Mouse (Mus musculus): ENCODE measurements around the gene Rims4. TPM values are rescaled to one million over a fixed set of nuclear protein-coding genes. Genes with fewer than 3 reads are reported as not detected.

Gene Rims4
- 1.0 and 1.6 TPM in 2 replicates for polyA plus RNA-seq (2015; fragmentation: Nextera tagmentation; extraction: Ambion mirVana)

DNA sequence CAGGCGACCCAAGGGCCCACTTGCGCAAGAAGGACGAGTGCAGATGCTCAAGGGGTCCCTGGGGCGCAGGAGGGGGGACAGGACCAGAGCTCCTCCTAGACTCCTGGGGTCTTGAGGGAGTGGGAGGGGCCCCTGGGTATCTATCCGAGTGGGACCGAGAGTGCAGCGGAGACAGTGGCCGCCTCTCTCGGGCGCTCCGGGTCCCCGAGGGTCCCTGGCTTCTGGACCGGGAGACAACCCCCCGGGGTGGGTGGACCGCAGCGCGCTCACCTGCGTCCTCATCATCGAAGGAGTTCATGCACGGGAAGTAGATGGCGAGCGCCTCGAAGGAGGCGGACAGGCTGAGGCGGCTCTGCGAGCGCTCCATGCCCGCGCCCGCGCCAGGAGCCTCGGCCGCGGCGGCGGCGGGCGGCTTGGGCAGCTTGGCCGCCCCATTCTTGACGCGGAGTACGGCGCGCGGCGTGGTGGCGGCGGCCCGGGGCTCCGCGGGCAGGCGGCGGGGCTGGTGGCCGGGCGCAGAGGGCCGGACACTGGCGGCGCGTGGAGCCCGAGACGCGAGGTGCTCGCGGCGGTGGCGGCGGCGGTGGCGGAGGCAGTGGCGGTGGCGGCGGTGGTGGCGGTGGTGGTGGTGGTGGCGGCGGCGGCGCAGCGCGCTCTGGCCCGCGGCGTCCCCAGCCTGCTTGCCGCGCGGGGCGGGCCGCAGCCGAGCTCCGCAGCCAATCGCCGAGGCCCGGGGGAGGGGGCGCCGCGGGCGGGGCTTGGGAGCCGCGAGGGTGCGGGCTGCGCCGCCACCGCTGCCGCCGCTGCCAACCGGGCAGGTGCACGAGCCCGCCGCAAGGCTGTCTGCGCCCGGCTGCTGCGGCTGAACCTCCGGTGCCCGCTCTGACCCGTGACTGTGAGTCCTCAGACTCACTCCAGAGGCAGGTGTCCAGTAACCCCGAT, at the start of gene Rims4:
Gene Rims4, minus strand, starts transcription at position 367 of the 942 bp plus-strand sequence.
- Histone ChIP-seq H3K4me2 (peak within 1 kb of the TSS; percentile 85), H3K9me3 (replicated peaks) (no peaks in the 10 kb centered on the region), H3K4me3 (replicated peaks) (peak within 1 kb of the TSS; percentile 50), H3K9ac (peak within 1 kb of the TSS; percentile 26), H3K27ac (no peak within 1 kb of the TSS), H3K36me3 (no peaks in the 10 kb centered on the region), H3K27me3 (peaks cover 88% of the 10 kb centered on the region), H3K4me1 (peaks cover 17% of the 10 kb centered on the region)
- peak; percentile 86 for ATAC-seq (replicated peaks; ENCODE audit: low FRiP score)
- WGBS, result 1% methylated on average over 115 of the region's 115 CpGs

GRCm38 (mm10) chr2:163965706-163966105, 47.2 kb upstream of the Rims4 start:
- H3K9ac ChIP-seq, result no peak overlapping the region
- no peak for ATAC-seq (replicated peaks; ENCODE audit: low FRiP score)
- H3K9me3 ChIP-seq (replicated peaks), result no peaks in the 10 kb centered on the region
- no peak overlapping the region for H3K27ac ChIP-seq
- H3K4me3 ChIP-seq (replicated peaks), result no peak overlapping the region
- 69% methylated on average over 7 of the region's 7 CpGs for WGBS
- H3K27me3 ChIP-seq, result no peaks in the 10 kb centered on the region
- H3K4me1 ChIP-seq, result peaks cover 5% of the 10 kb centered on the region
- H3K4me2 ChIP-seq, result no peak overlapping the region
- H3K36me3 ChIP-seq, result no peaks in the 10 kb centered on the region

DNA sequence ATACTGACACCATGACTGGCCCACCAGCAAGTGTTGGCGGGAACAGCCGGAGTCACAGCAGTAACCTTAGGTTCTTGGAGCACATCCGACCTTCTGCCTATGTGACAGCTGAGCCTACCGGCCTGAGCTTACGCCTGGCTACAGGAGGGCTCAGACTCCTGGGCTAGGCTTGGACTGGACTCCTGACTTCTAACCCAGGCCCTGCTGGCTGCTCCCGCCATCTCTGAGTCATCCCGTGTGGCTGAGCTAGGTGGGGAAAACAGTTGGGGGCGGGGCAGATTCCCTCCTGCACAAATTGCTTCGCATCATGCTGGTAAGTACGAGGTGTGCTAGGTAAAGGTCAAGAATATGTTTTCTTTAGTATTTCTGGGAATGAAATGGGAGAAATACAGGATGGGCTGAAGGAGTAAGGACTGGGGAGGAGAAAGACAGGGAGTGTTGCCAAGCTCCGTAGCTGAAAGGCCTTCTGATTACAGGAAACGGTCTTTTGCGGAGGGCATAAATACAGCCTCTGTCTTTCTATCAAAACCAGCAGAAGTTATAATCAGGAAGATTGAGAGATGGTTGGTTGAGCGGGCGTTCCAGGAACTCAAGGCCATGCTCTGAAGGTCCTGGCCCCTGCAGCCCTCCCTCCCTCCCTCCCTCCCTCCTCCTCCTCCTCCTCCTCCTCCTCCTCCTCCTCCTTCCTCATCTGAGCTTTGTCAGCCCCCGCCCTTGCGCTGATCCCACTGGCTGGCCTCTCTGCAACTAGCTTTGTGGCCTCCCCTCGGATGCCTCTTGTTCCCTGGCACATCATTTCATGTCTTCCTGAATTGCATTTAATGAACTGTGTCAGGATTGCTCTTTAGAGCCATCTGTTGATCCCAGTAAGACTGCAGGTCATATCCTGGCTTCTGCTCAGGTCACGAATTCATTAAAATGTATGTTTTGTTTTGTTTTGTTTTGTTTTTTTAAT, 46.4 kb upstream of the Rims4 start:
- 43% methylated on average over 19 of the region's 19 CpGs for WGBS
- no peak overlapping the region for H3K4me3 ChIP-seq (replicated peaks)
- no peak overlapping the region for H3K9ac ChIP-seq
- no peaks in the 10 kb centered on the region for H3K9me3 ChIP-seq (replicated peaks)
- no peak overlapping the region for H3K4me2 ChIP-seq
- H3K27me3 ChIP-seq, result no peaks in the 10 kb centered on the region
- 0 out of 2 replicates have a peak, but pooled peaks have one; percentile 29 for ATAC-seq (replicated peaks; ENCODE audit: low FRiP score)
- no peaks in the 10 kb centered on the region for H3K36me3 ChIP-seq
- H3K4me1 ChIP-seq, result peaks cover 5% of the 10 kb centered on the region
- H3K27ac ChIP-seq, result no peak overlapping the region

- WGBS, result 27% methylated on average over 7 of the region's 7 CpGs
- no peaks in the 10 kb centered on the region; the same call in 1 of the 2 replicates for H3K9me3 ChIP-seq (replicated peaks)
- no peak overlapping the region for H3K4me2 ChIP-seq
- no peak overlapping the region for H3K9ac ChIP-seq
- ATAC-seq (replicated peaks; ENCODE audit: low FRiP score), result no peak
- H3K4me1 ChIP-seq, result no peaks in the 10 kb centered on the region; the same call in 1 of the 2 replicates
- H3K4me3 ChIP-seq (replicated peaks), result no peak overlapping the region
- H3K27me3 ChIP-seq, result peaks cover 25% of the 10 kb centered on the region
- H3K27ac ChIP-seq, result no peak overlapping the region
- H3K36me3 ChIP-seq, result no peaks in the 10 kb centered on the region
Observed at GRCm38 (mm10) chr2:163953622-163954310, 35.3 kb upstream of the Rims4 start.

DNA sequence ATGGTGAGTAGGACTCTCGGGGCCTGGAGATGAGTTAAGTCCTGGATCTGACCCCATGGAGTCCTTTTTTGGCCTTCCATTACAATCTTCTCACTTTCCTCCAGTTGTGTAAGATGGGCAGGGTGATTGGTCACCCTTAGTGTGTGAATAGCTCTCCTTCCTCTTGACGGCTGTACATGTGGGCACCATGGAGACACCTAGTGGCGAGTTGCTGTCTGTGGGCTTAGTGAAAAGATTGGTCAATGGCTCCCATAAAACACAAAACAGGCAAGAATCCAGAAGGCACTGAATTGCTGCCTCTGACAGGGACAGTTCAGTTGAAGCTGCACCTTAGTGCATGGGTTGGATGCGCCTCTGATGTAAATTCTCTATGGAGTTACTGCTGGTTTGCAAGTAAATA, 33.3 kb upstream of the Rims4 start:
- 23% methylated on average over 4 of the region's 4 CpGs for WGBS
- peaks cover 32% of the 10 kb centered on the region for H3K27me3 ChIP-seq
- no peaks in the 10 kb centered on the region for H3K36me3 ChIP-seq
- no peak overlapping the region for H3K9ac ChIP-seq
- no peak overlapping the region for H3K27ac ChIP-seq
- H3K4me2 ChIP-seq, result no peak overlapping the region
- peaks cover under 1% of the 10 kb centered on the region; the same call in 1 of the 2 replicates for H3K4me1 ChIP-seq
- H3K4me3 ChIP-seq (replicated peaks), result no peak overlapping the region
- ATAC-seq (replicated peaks; ENCODE audit: low FRiP score), result peak; percentile 73; the same call in 1 of the 2 replicates
- H3K9me3 ChIP-seq (replicated peaks), result no peaks in the 10 kb centered on the region

GRCm38 (mm10) chr2:163947976-163948375, 29.5 kb upstream of the Rims4 start:
- Histone ChIP-seq H3K9me3 (replicated peaks) (no peaks in the 10 kb centered on the region), H3K4me3 (replicated peaks) (no peak overlapping the region), H3K4me2 (no peak overlapping the region), H3K4me1 (0 out of 2 replicates have a peak, but pooled peaks cover 2% of the 10 kb centered on the region), H3K27ac (no peak overlapping the region), H3K27me3 (peaks cover 32% of the 10 kb centered on the region), H3K9ac (no peak overlapping the region), H3K36me3 (no peaks in the 10 kb centered on the region)
- 76% methylated on average over 7 of the region's 7 CpGs for WGBS
- no peak for ATAC-seq (replicated peaks; ENCODE audit: low FRiP score)

- ATAC-seq (replicated peaks; ENCODE audit: low FRiP score), result no peak
Observed at GRCm38 (mm10) chr2:163946221-163946620, 27.7 kb upstream of the Rims4 start.

GRCm38 (mm10) chr2:163944511-163944910, 26.0 kb upstream of the Rims4 start:
- H3K9me3 ChIP-seq (replicated peaks), result no peaks in the 10 kb centered on the region
- no peaks in the 10 kb centered on the region for H3K36me3 ChIP-seq
- 79% methylated on average over 8 of the region's 8 CpGs for WGBS

More at GRCm38 (mm10) chr2:163946221-163946620, 27.7 kb upstream of the Rims4 start:
- Histone ChIP-seq H3K9me3 (replicated peaks) (no peaks in the 10 kb centered on the region), H3K36me3 (no peaks in the 10 kb centered on the region), H3K4me3 (replicated peaks) (no peak overlapping the region), H3K27ac (no peak overlapping the region), H3K4me2 (no peak overlapping the region), H3K4me1 (0 out of 2 replicates have a peak, but pooled peaks cover 2% of the 10 kb centered on the region), H3K9ac (no peak overlapping the region), H3K27me3 (peaks cover 21% of the 10 kb centered on the region)
- 52% methylated on average over 15 of the region's 15 CpGs for WGBS

DNA sequence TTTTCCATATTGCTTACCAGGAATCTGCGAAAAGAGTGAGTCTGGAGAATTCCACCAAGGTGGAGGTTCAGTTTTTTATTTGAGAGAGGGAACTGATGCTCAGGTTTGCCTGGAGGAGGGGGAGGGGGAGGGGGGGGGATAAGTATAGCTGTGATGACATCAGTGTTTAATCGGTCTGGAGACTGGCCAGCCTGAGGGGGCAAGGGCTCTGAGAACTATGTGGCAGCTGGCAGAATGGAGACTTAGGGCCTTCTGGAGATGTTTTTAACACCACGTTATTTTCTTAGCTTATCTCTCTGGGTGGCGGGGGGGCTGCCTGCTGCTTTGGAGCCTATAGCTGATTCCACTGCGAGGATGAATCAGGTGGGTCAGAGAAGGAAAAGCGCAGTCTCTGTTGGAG, 24.6 kb upstream of the Rims4 start:
- H3K9me3 ChIP-seq (replicated peaks), result no peaks in the 10 kb centered on the region
- WGBS, result 85% methylated on average over 6 of the region's 6 CpGs
- no peak overlapping the region for H3K27ac ChIP-seq
- H3K4me2 ChIP-seq, result no peak overlapping the region
- no peak overlapping the region for H3K9ac ChIP-seq
- ATAC-seq (replicated peaks; ENCODE audit: low FRiP score), result no peak
- no peak overlapping the region for H3K4me3 ChIP-seq (replicated peaks)
- H3K27me3 ChIP-seq, result 0 out of 2 replicates have a peak, but pooled peaks cover 5% of the 10 kb centered on the region
- H3K4me1 ChIP-seq, result 0 out of 2 replicates have a peak, but pooled peaks cover 2% of the 10 kb centered on the region
- H3K36me3 ChIP-seq, result no peaks in the 10 kb centered on the region

More at GRCm38 (mm10) chr2:163944511-163944910, 26.0 kb upstream of the Rims4 start:
- no peak overlapping the region for H3K9ac ChIP-seq
- peaks cover 12% of the 10 kb centered on the region; the same call in 1 of the 2 replicates for H3K27me3 ChIP-seq
- H3K4me1 ChIP-seq, result 0 out of 2 replicates have a peak, but pooled peaks cover 2% of the 10 kb centered on the region
- H3K27ac ChIP-seq, result no peak overlapping the region
- no peak overlapping the region for H3K4me3 ChIP-seq (replicated peaks)
- no peak overlapping the region for H3K4me2 ChIP-seq
- no peak for ATAC-seq (replicated peaks; ENCODE audit: low FRiP score)

DNA sequence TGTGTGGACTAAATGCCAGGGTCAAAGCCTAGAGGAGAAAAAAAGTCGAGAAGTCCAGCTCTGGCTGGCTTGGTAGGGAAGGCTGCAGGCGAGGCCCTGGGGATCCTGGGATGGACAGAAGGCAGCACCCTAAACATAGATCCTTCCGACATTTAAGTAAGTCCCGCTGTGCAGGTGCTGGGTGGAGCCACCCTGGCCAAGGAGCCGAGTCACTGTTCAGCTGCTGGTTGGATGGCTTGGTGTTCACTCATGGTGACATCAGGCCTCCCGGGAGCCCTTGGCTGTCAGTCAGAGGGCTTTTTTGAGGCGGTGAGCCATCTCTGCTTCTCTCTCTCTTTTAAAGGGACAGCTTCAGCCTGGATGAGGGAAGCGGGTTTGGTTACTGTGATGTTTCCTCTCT, 21.0 kb upstream of the Rims4 start:
- ATAC-seq (replicated peaks; ENCODE audit: low FRiP score), result no peak
- Histone ChIP-seq H3K9ac (no peak overlapping the region), H3K4me2 (no peak overlapping the region), H3K27ac (no peak overlapping the region), H3K36me3 (no peaks in the 10 kb centered on the region), H3K4me1 (no peaks in the 10 kb centered on the region), H3K27me3 (0 out of 2 replicates have a peak, but pooled peaks cover 9% of the 10 kb centered on the region), H3K4me3 (replicated peaks) (no peak overlapping the region), H3K9me3 (replicated peaks) (no peaks in the 10 kb centered on the region)
- 40% methylated on average over 8 of the region's 8 CpGs for WGBS

GRCm38 (mm10) chr2:163932151-163932550, 13.7 kb upstream of the Rims4 start:
- no peaks in the 10 kb centered on the region for H3K4me1 ChIP-seq
- WGBS, result 41% methylated on average over 7 of the region's 7 CpGs
- H3K9ac ChIP-seq, result no peak overlapping the region
- no peak overlapping the region for H3K4me3 ChIP-seq (replicated peaks)
- no peaks in the 10 kb centered on the region for H3K36me3 ChIP-seq
- peaks cover 5% of the 10 kb centered on the region; the same call in 1 of the 2 replicates for H3K27me3 ChIP-seq
- no peak overlapping the region for H3K4me2 ChIP-seq
- ATAC-seq (replicated peaks; ENCODE audit: low FRiP score), result no peak
- no peaks in the 10 kb centered on the region for H3K9me3 ChIP-seq (replicated peaks)
- no peak overlapping the region for H3K27ac ChIP-seq

All from kidney, embryonic 15.5 days (tissue).